Mouse (Mus musculus): ENCODE measurements around the gene Ccdc3.

Gene Ccdc3

DNA sequence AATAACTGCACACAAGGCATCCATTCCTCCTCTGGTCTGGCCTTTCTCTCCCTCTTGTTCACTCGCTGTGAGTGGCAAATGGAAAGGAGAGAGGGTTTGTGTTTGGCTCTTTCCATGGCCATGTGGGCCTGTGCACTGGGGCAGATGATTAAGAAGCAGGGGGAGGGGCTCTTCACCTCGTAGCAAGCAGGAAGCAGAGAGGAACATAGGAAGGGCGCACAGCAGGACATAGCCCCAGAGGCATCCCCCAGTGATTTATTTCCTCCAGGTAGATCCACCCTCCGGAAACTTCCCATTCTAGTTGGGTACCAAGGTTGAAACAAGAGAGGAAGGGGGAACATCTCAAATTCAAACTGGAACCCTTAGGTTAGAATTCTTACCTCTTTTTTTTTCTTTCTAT is 2.4 kb downstream of the Ccdc3 start:
- peak overlapping the region; percentile 39; the same call in 1 of the 2 replicates for H3K4me3 ChIP-seq (replicated peaks; ENCODE audit: low read length)

DNA sequence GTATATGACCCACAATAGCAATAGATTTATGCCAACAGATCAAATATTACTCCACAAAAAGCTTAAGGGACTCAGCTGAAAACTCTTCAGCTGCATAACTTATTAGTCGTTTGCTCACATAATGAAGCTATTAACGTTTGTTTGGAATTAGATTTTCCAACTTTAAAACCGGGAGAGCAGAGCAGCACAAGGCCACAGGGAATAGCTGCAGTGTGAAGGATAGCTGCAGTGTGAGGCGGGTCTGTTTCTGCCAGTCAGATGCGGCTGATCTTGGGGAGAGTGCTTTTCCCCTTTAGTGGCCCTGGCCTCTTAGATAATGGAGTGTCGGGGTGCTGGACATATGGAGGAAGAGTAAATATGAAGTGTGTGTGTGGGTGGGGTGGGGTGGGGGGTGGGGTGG is 6.9 kb downstream of the Ccdc3 start:
- Histone ChIP-seq H3K36me3 (ENCODE audit: insufficient read depth, low read length) (peaks cover 49% of the 10 kb centered on the region), H3K4me3 (replicated peaks; ENCODE audit: low read length) (no peak overlapping the region), H3K9me3 (ENCODE audit: low read length) (peaks cover 6% of the 10 kb centered on the region), H3K27me3 (ENCODE audit: insufficient read depth, low read length) (no peaks in the 10 kb centered on the region), H3K4me1 (replicated peaks; ENCODE audit: low read depth, low read length) (peaks cover 28% of the 10 kb centered on the region)
- TF ChIP-seq NANOG (IDR thresholded peaks at IDR 0.05; ENCODE audit: borderline replicate concordance, low read length) (no peak), POU5F1 (IDR thresholded peaks at IDR 0.05; ENCODE audit: borderline replicate concordance, low read length) (no peak), CTCF (conservative IDR thresholded peaks at IDR 0.05; ENCODE audit: low read length) (no peak)

More for the DNA sequence above, 2.4 kb downstream of the Ccdc3 start:
- Histone ChIP-seq H3K27me3 (ENCODE audit: insufficient read depth, low read length) (peaks cover 22% of the 10 kb centered on the region), H3K4me1 (replicated peaks; ENCODE audit: low read depth, low read length) (peaks cover 43% of the 10 kb centered on the region), H3K36me3 (ENCODE audit: insufficient read depth, low read length) (peaks cover 22% of the 10 kb centered on the region), H3K9me3 (ENCODE audit: low read length) (no peaks in the 10 kb centered on the region)
- no peak for TF ChIP-seq NANOG (IDR thresholded peaks at IDR 0.05; ENCODE audit: borderline replicate concordance, low read length)
- no peak for TF ChIP-seq POU5F1 (IDR thresholded peaks at IDR 0.05; ENCODE audit: borderline replicate concordance, low read length)
- no peak for TF ChIP-seq CTCF (conservative IDR thresholded peaks at IDR 0.05; ENCODE audit: low read length)

DNA sequence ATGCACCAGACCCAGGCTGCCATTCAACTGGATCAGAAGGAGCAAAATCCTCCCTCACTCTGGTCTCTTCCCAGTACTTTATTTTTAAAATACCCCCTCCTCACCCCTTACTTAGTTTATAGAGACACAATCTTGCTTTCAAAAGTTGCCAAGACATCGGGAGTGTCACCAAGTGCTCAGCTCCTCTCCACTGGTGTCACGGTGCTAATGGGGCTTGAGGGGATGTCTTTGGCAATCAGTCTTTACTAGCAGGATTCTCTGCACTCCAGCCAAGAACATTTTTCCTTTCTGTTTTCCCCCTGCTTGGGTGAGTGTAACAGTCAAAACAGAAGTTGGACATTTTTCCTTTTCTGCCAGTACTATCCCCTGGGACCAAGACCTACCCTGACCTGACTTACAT is 10.3 kb downstream of the Ccdc3 start:
- Histone ChIP-seq H3K4me3 (replicated peaks; ENCODE audit: low read length) (no peak overlapping the region), H3K9me3 (ENCODE audit: low read length) (peaks cover 7% of the 10 kb centered on the region), H3K4me1 (replicated peaks; ENCODE audit: low read depth, low read length) (peaks cover 4% of the 10 kb centered on the region; the same call in 1 of the 2 replicates), H3K36me3 (ENCODE audit: insufficient read depth, low read length) (peaks cover 38% of the 10 kb centered on the region), H3K27me3 (ENCODE audit: insufficient read depth, low read length) (no peaks in the 10 kb centered on the region)
- TF ChIP-seq NANOG (IDR thresholded peaks at IDR 0.05; ENCODE audit: borderline replicate concordance, low read length) (no peak), POU5F1 (IDR thresholded peaks at IDR 0.05; ENCODE audit: borderline replicate concordance, low read length) (no peak), CTCF (conservative IDR thresholded peaks at IDR 0.05; ENCODE audit: low read length) (no peak)

DNA sequence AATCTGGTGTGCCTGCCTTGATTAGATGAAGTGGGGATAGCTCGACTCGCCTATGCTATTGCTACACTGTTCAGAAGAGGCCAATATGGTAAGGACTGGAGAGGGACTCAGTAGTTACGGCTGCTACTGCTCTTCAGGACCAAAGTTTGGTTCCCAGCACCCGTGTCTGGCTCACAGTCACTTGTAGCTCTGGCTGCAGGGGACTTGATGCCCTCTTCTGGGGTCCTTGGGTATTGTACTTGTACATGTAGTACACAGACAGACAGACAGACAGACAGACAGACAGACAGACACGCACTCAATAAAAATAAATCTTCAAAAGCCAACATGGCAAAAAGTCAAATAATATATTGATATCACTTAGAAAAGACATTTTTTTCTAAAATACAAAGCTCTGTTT is 17.1 kb downstream of the Ccdc3 start:
- H3K36me3 ChIP-seq (ENCODE audit: insufficient read depth, low read length): 0 out of 2 replicates have a peak, but pooled peaks cover 2% of the 10 kb centered on the region
- H3K9me3 ChIP-seq (ENCODE audit: low read length): no peaks in the 10 kb centered on the region
- no peaks in the 10 kb centered on the region for H3K27me3 ChIP-seq (ENCODE audit: insufficient read depth, low read length)
- no peak overlapping the region for H3K4me3 ChIP-seq (replicated peaks; ENCODE audit: low read length)
- TF ChIP-seq POU5F1 (IDR thresholded peaks at IDR 0.05; ENCODE audit: borderline replicate concordance, low read length): no peak
- no peak for TF ChIP-seq CTCF (conservative IDR thresholded peaks at IDR 0.05; ENCODE audit: low read length)
- no peak for TF ChIP-seq NANOG (IDR thresholded peaks at IDR 0.05; ENCODE audit: borderline replicate concordance, low read length)
- no peaks in the 10 kb centered on the region for H3K4me1 ChIP-seq (replicated peaks; ENCODE audit: low read depth, low read length)

DNA sequence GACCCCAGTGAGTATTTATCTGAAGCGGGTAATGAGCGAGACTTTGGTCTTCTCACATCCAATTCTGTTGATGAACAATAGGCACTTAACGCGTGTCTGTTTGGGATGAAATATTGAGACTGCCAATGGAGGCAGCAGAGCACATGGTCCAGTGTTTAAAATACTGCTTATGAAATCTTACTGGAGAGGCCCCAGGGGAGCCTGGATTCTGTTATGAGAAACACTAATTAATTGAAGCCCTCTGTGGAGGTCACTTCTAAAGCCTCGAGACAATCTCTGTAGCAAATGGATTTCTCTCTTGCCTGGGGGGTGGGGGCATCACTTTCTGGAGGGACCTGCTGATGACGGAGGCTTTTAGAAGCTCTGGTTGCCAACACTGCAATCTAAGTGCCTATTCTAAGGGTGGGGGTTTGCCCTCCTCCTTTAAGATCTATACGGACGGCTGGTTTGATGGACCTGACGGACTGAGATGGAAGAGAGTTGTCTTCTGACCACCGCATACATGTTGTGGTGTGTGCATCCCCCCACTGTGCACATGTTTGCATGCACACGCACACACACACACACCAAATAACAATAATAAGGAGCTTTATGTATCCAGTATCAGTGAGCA is 22.8 kb downstream of the Ccdc3 start:
- H3K36me3 ChIP-seq (ENCODE audit: insufficient read depth, low read length): peaks cover 4% of the 10 kb centered on the region; the same call in 1 of the 2 replicates
- TF ChIP-seq CTCF (conservative IDR thresholded peaks at IDR 0.05; ENCODE audit: low read length) (no peak), NANOG (IDR thresholded peaks at IDR 0.05; ENCODE audit: borderline replicate concordance, low read length) (no peak), POU5F1 (IDR thresholded peaks at IDR 0.05; ENCODE audit: borderline replicate concordance, low read length) (no peak)
- no peaks in the 10 kb centered on the region for H3K27me3 ChIP-seq (ENCODE audit: insufficient read depth, low read length)
- H3K9me3 ChIP-seq (ENCODE audit: low read length): no peaks in the 10 kb centered on the region
- H3K4me1 ChIP-seq (replicated peaks; ENCODE audit: low read depth, low read length): peaks cover 47% of the 10 kb centered on the region
- no peak overlapping the region for H3K4me3 ChIP-seq (replicated peaks; ENCODE audit: low read length)

DNA sequence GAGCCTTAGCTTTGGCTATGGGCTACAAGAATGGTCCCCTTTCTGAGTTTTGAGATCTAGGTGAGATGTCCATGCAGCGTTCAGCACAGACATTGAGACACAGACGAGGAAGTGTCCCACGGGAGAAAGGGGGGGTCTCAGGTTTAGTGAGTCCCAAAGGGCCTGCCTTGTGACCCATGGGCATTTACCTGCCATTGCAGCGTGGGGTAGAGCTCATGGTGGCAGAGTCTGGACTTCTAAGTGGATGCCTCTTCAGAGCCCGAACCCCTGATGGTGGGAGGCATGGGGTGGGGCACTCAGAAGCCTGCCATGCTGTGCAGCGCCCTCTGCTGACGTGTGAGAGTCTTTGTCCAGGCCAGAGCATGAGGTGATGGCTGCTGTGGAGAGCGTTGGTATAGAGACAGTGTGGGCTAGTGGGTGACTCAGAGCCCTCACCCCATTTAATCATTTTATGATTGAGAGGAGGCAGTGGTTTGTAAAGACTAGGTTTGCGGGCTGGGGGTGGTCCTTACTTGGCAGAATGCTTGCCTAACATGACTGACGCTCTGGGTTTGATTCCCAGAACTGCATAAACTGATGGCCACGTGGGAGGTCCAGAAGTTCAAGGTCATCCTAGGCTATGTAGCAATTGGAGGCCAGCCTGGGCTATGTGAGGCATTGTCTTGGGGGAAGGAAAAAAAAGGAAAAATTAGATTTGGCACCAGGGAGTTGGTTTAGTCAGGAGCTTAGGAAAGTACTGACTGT is 23.6 kb downstream of the Ccdc3 start:
- Histone ChIP-seq H3K9me3 (ENCODE audit: low read length) (no peaks in the 10 kb centered on the region), H3K4me1 (replicated peaks; ENCODE audit: low read depth, low read length) (peaks cover 55% of the 10 kb centered on the region), H3K27me3 (ENCODE audit: insufficient read depth, low read length) (no peaks in the 10 kb centered on the region), H3K4me3 (replicated peaks; ENCODE audit: low read length) (no peak overlapping the region), H3K36me3 (ENCODE audit: insufficient read depth, low read length) (peaks cover 4% of the 10 kb centered on the region; the same call in 1 of the 2 replicates)
- TF ChIP-seq CTCF (conservative IDR thresholded peaks at IDR 0.05; ENCODE audit: low read length) (peak; percentile 58), POU5F1 (IDR thresholded peaks at IDR 0.05; ENCODE audit: borderline replicate concordance, low read length) (no peak)

DNA sequence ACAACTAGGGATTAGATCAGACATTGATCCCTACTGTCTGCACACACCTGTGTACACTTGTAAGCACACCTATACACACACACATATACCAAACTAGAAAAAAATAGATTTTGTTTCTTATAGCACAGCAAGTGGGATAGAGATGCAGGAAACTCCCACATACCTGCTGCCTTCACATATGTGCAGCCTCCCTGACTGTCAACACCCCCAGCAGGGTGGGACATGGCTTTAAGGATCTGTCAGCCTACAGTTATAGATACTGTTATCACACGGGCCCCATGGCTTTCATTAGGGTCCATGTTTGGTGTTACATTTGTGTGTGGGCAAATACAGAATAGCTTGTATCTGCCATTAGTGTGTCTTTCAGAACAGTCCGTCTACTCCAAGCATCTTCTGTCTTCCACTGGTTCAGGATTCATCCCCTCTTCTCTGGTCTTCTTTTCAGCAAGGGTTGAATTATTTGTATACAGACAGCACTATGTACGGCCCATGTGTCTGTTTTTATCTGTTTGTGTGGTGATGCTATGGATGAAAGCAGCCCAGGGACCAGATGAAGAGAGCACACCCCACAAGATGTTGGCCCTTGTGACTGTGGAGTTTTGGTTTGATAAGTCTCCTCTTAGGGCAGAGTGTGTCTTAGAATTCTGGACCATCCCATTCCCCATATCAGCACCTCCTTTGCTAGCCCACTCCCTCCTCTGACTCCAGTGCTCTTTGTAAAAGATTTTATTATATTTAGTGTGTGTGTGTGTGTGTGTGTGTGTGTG is 24.5 kb downstream of the Ccdc3 start:
- no peak overlapping the region; the same call in 1 of the 2 replicates for H3K4me3 ChIP-seq (replicated peaks; ENCODE audit: low read length)
- no peaks in the 10 kb centered on the region for H3K27me3 ChIP-seq (ENCODE audit: insufficient read depth, low read length)
- TF ChIP-seq NANOG (IDR thresholded peaks at IDR 0.05; ENCODE audit: borderline replicate concordance, low read length): no peak
- no peak for TF ChIP-seq POU5F1 (IDR thresholded peaks at IDR 0.05; ENCODE audit: borderline replicate concordance, low read length)
- no peak for TF ChIP-seq CTCF (conservative IDR thresholded peaks at IDR 0.05; ENCODE audit: low read length)
- H3K4me1 ChIP-seq (replicated peaks; ENCODE audit: low read depth, low read length): peaks cover 61% of the 10 kb centered on the region
- H3K36me3 ChIP-seq (ENCODE audit: insufficient read depth, low read length): peaks cover 4% of the 10 kb centered on the region; the same call in 1 of the 2 replicates
- H3K9me3 ChIP-seq (ENCODE audit: low read length): no peaks in the 10 kb centered on the region

DNA sequence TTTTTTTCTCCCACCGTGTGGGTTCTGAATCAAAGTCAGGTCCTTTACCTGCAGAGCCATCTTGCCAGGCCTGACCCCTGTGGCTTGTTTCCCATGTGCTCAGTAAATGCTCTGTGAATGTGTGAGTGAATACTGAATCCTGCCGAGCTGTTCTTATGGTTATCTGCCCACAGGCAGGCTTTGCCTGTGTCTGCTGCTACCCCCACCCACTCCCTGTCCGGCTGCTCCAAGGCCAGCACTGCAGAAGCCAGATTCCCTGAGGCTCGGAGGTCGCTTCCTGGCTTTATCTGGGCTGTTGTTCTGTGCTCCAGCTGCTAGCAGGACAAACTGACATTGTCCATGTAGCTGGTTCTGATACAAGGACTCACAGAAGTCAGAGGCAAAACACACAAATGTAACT is 25.2 kb downstream of the Ccdc3 start:
- Histone ChIP-seq H3K4me3 (replicated peaks; ENCODE audit: low read length) (peak overlapping the region; percentile 41), H3K4me1 (replicated peaks; ENCODE audit: low read depth, low read length) (peaks cover 61% of the 10 kb centered on the region), H3K36me3 (ENCODE audit: insufficient read depth, low read length) (peaks cover 4% of the 10 kb centered on the region; the same call in 1 of the 2 replicates), H3K9me3 (ENCODE audit: low read length) (no peaks in the 10 kb centered on the region), H3K27me3 (ENCODE audit: insufficient read depth, low read length) (no peaks in the 10 kb centered on the region)
- TF ChIP-seq POU5F1 (IDR thresholded peaks at IDR 0.05; ENCODE audit: borderline replicate concordance, low read length) (no peak), CTCF (conservative IDR thresholded peaks at IDR 0.05; ENCODE audit: low read length) (no peak), NANOG (IDR thresholded peaks at IDR 0.05; ENCODE audit: borderline replicate concordance, low read length) (no peak)
